Mouse (Mus musculus) urinary bladder, postnatal 14 days (tissue): ENCODE measurements around the gene Zbtb5.
"Not testable (repeated sequence)": the region's sequence is repeated elsewhere in the genome, so short reads cannot be mapped to it uniquely, and the experiment has no call there.

Source experiments
- DNase-seq: peaks from one replicate; pipeline ENCODE4 v3.0.0; 2021; ENCODE audit warnings: low spot score

The Zbtb5 gene

GRCm38 (mm10) chr4:44967402-44967801 is 44.8 kb downstream of the Zbtb5 start:
- DNase-seq = no peak

- DNase-seq = no peak
Observed at GRCm38 (mm10) chr4:44965736-44966135, 46.5 kb downstream of the Zbtb5 start.

DNA sequence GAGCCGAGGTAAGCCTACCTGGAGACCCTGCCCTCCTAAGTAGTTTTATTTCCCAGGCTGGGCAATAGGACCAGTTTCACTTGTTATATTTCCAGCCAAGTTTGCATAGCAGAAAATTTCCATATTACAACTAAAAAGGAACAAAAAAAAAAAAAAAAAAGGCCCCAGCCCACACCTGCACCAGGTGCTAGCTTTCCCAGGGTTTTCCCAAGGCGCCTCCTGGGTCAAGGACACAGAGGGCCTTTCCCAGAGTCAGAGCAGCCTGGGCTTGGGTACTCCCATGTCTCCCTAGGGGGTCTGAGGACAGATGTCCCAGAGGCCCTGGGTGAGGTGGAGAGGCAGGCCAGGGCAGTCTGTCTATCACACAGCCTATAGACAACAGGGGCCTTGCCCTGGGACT is 47.0 kb downstream of the Zbtb5 start:
- no peak for DNase-seq

- DNase-seq = no peak
Observed at GRCm38 (mm10) chr4:44963156-44963555, 49.1 kb downstream of the Zbtb5 start.

- no peak for DNase-seq
Observed at GRCm38 (mm10) chr4:44959220-44959619, 53.0 kb downstream of the Zbtb5 start.

DNA sequence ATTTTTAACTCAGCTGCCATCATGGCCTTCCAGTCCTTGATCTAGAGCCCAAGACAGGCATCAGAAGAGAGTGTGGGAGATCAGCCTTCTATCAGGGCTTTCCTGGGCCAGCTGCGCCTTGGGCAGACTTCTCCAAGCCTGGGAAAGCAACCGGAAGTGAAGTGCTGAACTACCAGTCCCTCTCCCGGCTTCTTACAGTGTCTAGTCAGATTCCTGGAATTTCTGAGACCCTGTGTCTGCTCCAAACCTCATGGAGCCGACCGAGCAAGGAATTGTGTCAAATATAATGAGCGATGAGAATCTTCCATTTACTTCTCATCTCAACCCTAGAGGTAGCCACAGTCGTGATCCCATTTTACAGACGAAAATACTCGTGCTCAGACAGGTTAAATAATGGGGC is 53.4 kb downstream of the Zbtb5 start:
- DNase-seq = no peak

- no peak for DNase-seq
Observed at GRCm38 (mm10) chr4:44953041-44953440, 59.2 kb downstream of the Zbtb5 start.

DNA sequence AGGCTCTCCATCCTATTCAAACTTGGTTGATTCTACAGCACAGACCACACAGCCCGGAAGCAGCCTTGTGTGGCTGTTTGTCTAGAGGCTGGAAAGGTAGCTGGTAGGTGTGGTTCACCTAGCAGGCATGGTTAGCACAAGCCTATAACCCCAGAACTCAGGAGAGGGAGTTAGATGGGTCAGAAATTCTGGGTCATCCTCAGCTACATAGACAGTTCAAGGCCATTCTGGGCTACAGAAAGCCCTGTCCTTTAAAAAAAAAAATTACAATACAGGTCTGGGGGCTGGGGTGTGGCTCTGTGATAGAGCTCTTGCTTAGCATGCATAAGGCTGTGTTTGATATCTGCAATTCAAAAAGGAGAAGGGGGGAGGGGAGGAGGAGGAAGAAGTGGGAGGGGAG is 63.9 kb downstream of the Zbtb5 start:
- DNase-seq = no peak

DNA sequence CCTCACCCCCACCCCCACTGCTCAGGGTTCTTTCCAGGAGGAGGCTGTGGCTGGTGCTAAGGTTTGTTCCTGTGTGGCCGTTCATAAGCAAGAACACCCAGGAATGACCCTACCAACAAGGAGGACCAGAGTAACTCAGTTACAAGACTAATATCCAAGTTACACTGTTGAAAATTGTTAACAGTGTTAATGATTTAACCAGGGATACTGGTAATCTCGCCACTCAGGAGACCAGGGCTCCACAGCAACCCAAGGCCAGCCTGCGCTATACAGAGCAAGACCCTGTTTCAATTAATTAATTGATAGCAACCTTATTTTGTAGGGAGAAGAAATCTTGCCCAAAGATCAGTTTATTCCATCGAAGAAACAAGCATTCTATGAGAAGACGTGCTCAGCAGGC is 64.7 kb downstream of the Zbtb5 start:
- no peak for DNase-seq

GRCm38 (mm10) chr4:44946126-44946525 is 66.1 kb downstream of the Zbtb5 start:
- not testable (repeated sequence) for DNase-seq

GRCm38 (mm10) chr4:44944426-44945075 is 67.7 kb downstream of the Zbtb5 start:
- DNase-seq = no peak

DNA sequence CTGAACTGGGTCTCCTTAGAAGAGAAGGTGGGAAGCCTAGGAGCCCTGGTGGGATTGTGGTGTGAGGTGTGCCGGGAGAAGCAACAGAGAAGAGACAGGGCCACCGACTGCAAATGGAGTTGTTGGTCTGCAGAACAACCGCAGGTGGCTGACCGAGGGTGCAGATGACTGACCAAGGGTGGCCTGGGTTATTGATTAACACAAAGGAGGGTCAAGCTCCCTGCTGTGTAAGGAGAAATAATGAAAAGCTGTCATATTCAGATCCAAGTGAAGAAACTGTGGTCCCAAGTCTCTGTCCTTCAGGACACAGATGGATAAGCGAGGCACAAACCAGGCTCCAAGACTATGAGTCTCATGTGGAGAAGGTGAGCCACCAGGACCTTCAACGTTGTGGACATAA is 68.7 kb downstream of the Zbtb5 start:
- DNase-seq = no peak

- DNase-seq = no peak
Observed at GRCm38 (mm10) chr4:44942237-44942636, 70.0 kb downstream of the Zbtb5 start.
